Mouse (Mus musculus): Measurements from ENCODE around the gene Ccl27a. TPM values are rescaled to one million over a fixed set of nuclear protein-coding genes. Genes with fewer than 3 reads are reported as not detected.
A peak's percentile ranks its signal among the peaks of the same experiment; 100 is the strongest.
"Not testable (repeated sequence)": the region's sequence is repeated elsewhere in the genome, so short reads cannot be mapped to it uniquely, and the experiment has no call there.

The Ccl27a gene
- polyA plus RNA-seq, 1 experiment from 2014 or later: 79.4 TPM

DNA sequence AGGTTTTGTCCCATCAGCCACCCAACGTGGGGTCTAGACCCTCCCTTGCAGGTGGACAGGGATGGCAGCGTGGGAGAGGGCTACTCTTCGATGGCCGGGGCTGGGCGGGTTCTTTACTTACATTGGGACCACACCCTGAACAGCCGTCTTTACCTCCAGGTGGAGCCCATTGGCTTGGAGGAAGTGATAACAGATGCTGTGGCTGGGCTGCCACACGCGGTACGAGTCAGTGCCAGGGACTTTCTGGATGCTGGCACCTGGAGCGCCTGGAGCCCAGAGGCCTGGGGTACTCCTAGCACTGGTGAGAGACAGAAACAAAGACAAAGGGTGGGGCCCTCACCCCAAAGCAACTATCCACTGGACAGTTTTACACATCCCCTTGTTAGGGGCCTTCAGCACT lies 6.7 kb downstream of the Ccl27a start:
- not testable (repeated sequence) for H3K9me3 ChIP-seq (ENCODE audit: control insufficient read depth, low read length); H3K9ac ChIP-seq (ENCODE audit: low read depth, low read length); H3K4me1 ChIP-seq (replicated peaks; ENCODE audit: control insufficient read depth, insufficient read depth, low read length); H3K4me2 ChIP-seq (replicated peaks; ENCODE audit: low read depth, low read length); H3K4me3 ChIP-seq (ENCODE audit: low read depth, low read length); H3K36me3 ChIP-seq (ENCODE audit: control insufficient read depth, insufficient read depth, low read length); H3K27ac ChIP-seq (ENCODE audit: low read depth, low read length); H3K27me3 ChIP-seq (ENCODE audit: control insufficient read depth, insufficient read depth, low read length); ATAC-seq (ENCODE audit: low FRiP score); DNase-seq (ENCODE audit: low spot score)
- 90% methylated on average over 10 of the region's 10 CpGs for WGBS

DNA sequence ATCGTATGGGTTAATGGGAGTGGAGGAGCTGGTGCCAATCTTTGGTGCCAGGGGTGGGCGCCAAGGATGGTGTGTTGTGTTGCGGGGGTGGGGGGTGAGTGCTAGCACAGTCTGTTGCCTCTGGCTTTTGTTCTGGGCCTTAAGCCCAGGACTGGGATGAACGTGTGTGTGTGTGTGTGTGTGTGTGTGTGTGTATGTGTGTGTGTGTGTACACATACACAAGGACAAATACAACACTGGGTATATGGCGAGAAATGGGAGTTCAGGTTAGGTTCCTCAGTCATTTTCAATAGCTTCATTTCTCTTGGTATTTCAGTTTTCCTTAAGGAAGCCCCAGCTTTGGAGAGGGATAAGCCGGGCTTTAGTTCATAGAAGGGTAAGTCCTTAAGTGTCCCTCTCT lies 10.9 kb downstream of the Ccl27a start:
- H3K9me3 ChIP-seq (ENCODE audit: control insufficient read depth, low read length); H3K4me3 ChIP-seq (ENCODE audit: low read depth, low read length); H3K4me2 ChIP-seq (replicated peaks; ENCODE audit: low read depth, low read length); H3K4me1 ChIP-seq (replicated peaks; ENCODE audit: control insufficient read depth, insufficient read depth, low read length); H3K36me3 ChIP-seq (ENCODE audit: control insufficient read depth, insufficient read depth, low read length); H3K27me3 ChIP-seq (ENCODE audit: control insufficient read depth, insufficient read depth, low read length); ATAC-seq (ENCODE audit: low FRiP score); H3K27ac ChIP-seq (ENCODE audit: low read depth, low read length); H3K9ac ChIP-seq (ENCODE audit: low read depth, low read length); DNase-seq (ENCODE audit: low spot score): not testable (repeated sequence)
- 80% methylated on average over 3 of the region's 6 CpGs for WGBS

DNA sequence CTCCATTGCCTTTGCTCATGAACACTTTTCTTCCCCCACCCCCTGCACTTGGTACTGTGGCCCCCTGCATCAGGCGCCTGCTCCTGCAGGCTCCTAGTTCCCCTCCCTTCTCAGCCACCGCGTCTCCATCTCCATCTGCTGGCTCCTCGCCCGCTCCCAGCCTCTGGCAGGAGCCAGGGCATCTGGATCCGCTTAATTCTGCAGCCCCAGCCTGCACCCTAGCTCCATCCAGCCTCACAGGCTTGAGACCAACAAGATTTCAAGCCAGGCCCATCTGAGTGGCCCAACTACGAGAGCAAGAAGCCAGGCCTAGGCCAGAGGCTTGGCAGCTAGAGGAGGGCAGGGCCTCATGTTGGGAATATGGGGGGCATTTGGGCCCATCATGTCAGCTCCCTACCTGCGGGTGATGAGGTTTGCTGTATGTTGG lies 11.3 kb downstream of the Ccl27a start:
- not testable (repeated sequence) for H3K27me3 ChIP-seq (ENCODE audit: control insufficient read depth, insufficient read depth, low read length); H3K9me3 ChIP-seq (ENCODE audit: control insufficient read depth, low read length); H3K36me3 ChIP-seq (ENCODE audit: control insufficient read depth, insufficient read depth, low read length); H3K4me2 ChIP-seq (replicated peaks; ENCODE audit: low read depth, low read length); H3K4me3 ChIP-seq (ENCODE audit: low read depth, low read length); H3K4me1 ChIP-seq (replicated peaks; ENCODE audit: control insufficient read depth, insufficient read depth, low read length); ATAC-seq (ENCODE audit: low FRiP score)
- Histone ChIP-seq H3K9ac (ENCODE audit: low read depth, low read length) (peak overlapping the region; percentile 28; the same call in 1 of the 2 replicates), H3K27ac (ENCODE audit: low read depth, low read length) (peak overlapping the region; percentile 34; the same call in 1 of the 2 replicates)
- WGBS: 48% methylated on average over 8 of the region's 8 CpGs
- DNase-seq (ENCODE audit: low spot score): peak; percentile 25

DNA sequence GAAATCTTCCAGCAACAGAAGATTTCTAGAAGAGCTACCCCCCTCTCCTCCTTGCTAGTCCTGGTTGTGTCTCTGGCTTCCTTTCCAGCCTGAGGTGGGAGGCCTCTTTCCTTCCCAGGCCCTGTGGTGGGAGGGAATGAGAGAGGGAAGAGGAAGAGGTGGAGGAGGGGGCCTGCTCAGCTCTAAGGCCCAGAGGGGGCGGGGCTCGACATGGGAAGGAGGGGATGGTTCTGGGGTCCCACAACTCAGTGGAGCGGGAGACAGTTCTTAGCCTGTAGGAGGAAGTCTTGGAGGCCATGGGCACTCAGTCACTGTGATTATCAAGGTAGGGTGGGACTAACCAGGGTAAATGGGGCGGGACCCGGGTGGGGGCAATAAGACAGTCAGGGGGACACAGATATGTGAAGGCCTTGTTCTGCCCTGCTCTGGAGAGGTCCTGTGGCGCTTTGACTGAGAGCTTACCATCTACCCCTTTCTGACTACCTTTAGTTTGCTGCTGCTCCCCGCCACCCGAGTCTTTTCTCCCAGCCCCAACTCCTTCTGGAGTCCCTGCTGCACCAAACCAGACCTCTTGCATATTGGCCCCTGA lies 11.9 kb downstream of the Ccl27a start:
- Histone ChIP-seq H3K27ac (ENCODE audit: low read depth, low read length) (peak overlapping the region; percentile 34; the same call in 1 of the 2 replicates), H3K4me1 (replicated peaks; ENCODE audit: control insufficient read depth, insufficient read depth, low read length) (peaks cover 2% of the 10 kb centered on the region; the same call in 1 of the 2 replicates), H3K9me3 (ENCODE audit: control insufficient read depth, low read length) (no peaks in the 10 kb centered on the region), H3K4me2 (replicated peaks; ENCODE audit: low read depth, low read length) (peak overlapping the region; percentile 7), H3K9ac (ENCODE audit: low read depth, low read length) (peak overlapping the region; percentile 28; the same call in 1 of the 2 replicates), H3K4me3 (ENCODE audit: low read depth, low read length) (no peak overlapping the region), H3K27me3 (ENCODE audit: control insufficient read depth, insufficient read depth, low read length) (no peaks in the 10 kb centered on the region), H3K36me3 (ENCODE audit: control insufficient read depth, insufficient read depth, low read length) (no peaks in the 10 kb centered on the region)
- 40% methylated on average over 8 of the region's 8 CpGs for whole genome bisulfite sequencing
- ATAC-seq (ENCODE audit: low FRiP score): peak; percentile 36; the same call in 1 of the 2 replicates
- DNase-seq (ENCODE audit: low spot score): peak; percentile 44

DNA sequence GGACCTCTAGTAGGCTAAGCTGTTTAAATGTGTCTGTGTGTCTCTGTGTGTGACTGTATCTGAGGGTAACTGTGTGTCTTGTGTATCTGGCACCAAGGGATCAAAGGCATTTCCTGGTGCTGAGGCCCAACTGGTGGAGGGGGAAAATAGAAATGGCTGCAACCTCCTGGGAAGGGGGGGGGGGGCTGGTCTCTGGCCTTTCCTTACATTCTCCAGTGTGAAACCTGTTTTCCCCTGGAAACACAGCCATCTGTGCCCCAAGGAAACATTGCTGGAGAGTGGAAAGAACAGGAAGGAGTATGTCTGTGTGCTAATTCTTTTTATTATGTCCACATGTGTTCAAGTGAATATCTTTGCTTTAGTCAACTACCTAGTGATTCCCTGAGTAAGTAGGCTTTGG lies 12.4 kb downstream of the Ccl27a start:
- peak; percentile 6 for DNase-seq (ENCODE audit: low spot score)
- H3K4me3 ChIP-seq (ENCODE audit: low read depth, low read length): no peak overlapping the region

DNA sequence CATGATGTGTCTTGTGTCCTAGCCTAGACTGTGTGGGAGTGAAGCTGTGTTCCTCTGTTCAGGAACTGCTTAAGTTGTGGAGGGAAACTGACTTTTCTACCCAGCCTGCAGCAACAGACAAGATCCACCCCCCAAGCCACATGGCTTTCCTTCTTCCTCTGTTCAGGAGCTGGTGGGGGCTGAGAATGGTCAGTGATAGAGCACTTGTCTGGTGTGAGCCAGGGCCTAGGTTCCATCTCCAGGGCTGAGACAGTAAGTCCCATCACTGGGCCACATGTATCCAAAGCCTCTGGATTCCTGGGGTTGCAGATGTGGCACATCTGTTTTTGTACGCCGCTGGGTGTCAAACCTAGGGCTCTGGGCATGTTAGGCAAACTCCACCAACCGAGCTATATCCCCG lies 13.1 kb downstream of the Ccl27a start:
- Histone ChIP-seq H3K4me2 (replicated peaks; ENCODE audit: low read depth, low read length) (peak overlapping the region; percentile 40), H3K4me3 (ENCODE audit: low read depth, low read length) (peak overlapping the region; percentile 36), H3K27me3 (ENCODE audit: control insufficient read depth, insufficient read depth, low read length) (no peaks in the 10 kb centered on the region), H3K9ac (ENCODE audit: low read depth, low read length) (no peak overlapping the region; the same call in 1 of the 2 replicates), H3K36me3 (ENCODE audit: control insufficient read depth, insufficient read depth, low read length) (no peaks in the 10 kb centered on the region), H3K4me1 (replicated peaks; ENCODE audit: control insufficient read depth, insufficient read depth, low read length) (peaks cover 2% of the 10 kb centered on the region; the same call in 1 of the 2 replicates), H3K9me3 (ENCODE audit: control insufficient read depth, low read length) (no peaks in the 10 kb centered on the region), H3K27ac (ENCODE audit: low read depth, low read length) (no peak overlapping the region)
- DNase-seq (ENCODE audit: low spot score) (peak; percentile 5), ATAC-seq (ENCODE audit: low FRiP score) (0 out of 2 replicates have a peak, but pooled peaks have one; percentile 28)
- WGBS: 79% methylated on average over 4 of the region's 4 CpGs

More for the DNA sequence above, 12.4 kb downstream of the Ccl27a start:
- no peaks in the 10 kb centered on the region for H3K9me3 ChIP-seq (ENCODE audit: control insufficient read depth, low read length)
- peaks cover 2% of the 10 kb centered on the region; the same call in 1 of the 2 replicates for H3K4me1 ChIP-seq (replicated peaks; ENCODE audit: control insufficient read depth, insufficient read depth, low read length)
- H3K36me3 ChIP-seq (ENCODE audit: control insufficient read depth, insufficient read depth, low read length): no peaks in the 10 kb centered on the region
- H3K4me2 ChIP-seq (replicated peaks; ENCODE audit: low read depth, low read length): 0 out of 2 replicates have a peak overlapping the region, but pooled peaks have one; percentile 40
- H3K9ac ChIP-seq (ENCODE audit: low read depth, low read length): no peak overlapping the region
- ATAC-seq (ENCODE audit: low FRiP score): no peak
- H3K27me3 ChIP-seq (ENCODE audit: control insufficient read depth, insufficient read depth, low read length): no peaks in the 10 kb centered on the region
- peak overlapping the region; percentile 14; the same call in 1 of the 2 replicates for H3K27ac ChIP-seq (ENCODE audit: low read depth, low read length)

DNA sequence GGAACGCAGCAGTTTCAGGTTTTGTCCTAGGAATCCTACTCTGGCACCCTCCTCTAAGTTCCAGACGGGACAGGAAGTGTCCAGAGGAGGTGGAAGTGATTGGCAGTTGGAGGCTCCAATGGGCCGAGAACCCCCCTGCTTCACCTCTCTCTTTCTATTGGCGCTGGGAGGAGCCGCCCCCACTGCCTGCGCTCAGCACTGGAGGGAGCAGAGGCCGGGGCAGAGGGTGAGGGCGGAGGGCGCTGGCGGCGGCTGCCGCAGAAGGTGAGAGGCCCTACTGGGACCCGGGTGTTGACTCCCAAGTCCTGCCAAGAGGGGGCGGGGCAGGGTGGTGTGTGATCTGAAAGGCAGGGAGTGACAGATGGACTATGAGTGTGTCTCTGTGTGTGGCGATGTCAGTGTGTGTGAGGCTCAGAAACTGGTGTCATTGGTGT lies 13.7 kb downstream of the Ccl27a start:
- Histone ChIP-seq H3K4me3 (ENCODE audit: low read depth, low read length) (peak overlapping the region; percentile 36), H3K4me2 (replicated peaks; ENCODE audit: low read depth, low read length) (peak overlapping the region; percentile 40), H3K27me3 (ENCODE audit: control insufficient read depth, insufficient read depth, low read length) (no peaks in the 10 kb centered on the region), H3K9ac (ENCODE audit: low read depth, low read length) (peak overlapping the region; percentile 44), H3K36me3 (ENCODE audit: control insufficient read depth, insufficient read depth, low read length) (no peaks in the 10 kb centered on the region), H3K9me3 (ENCODE audit: control insufficient read depth, low read length) (no peaks in the 10 kb centered on the region), H3K4me1 (replicated peaks; ENCODE audit: control insufficient read depth, insufficient read depth, low read length) (peaks cover 2% of the 10 kb centered on the region; the same call in 1 of the 2 replicates), H3K27ac (ENCODE audit: low read depth, low read length) (peak overlapping the region; percentile 43)
- DNase-seq (ENCODE audit: low spot score): peak; percentile 86
- peak; percentile 86 for ATAC-seq (ENCODE audit: low FRiP score)
- WGBS: 3% methylated on average over 15 of the region's 15 CpGs

DNA sequence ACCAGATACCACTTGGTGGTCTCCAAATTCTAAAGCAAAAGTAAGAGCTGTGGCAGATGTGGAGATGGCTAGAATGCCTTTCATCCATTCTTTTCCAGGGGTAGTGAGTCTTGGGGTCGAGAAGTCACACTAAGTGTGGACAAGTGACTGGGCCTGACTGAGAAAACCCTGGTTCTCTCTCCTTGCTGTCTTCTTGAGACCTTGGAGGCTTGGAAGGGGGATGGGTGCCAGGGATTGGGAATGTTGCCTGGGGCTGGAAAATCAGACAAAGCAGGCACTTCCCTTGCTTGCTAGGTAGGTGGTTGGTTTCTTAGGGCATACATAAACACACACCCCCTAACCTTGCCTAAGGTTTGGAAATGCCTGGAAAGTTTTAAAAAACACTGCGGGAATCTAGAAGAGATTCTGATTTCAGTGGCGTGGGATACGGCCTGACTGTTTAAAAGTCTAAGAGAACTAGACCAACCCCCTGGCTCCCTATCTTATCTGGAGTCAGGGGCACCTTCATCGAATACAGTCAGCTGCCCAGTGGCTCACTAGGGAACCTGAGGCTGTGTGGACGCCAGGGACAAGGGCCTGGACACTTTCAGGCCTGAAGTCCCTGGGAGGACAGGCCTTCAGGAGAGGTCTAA lies 14.3 kb downstream of the Ccl27a start:
- Histone ChIP-seq H3K9me3 (ENCODE audit: control insufficient read depth, low read length) (no peaks in the 10 kb centered on the region), H3K4me2 (replicated peaks; ENCODE audit: low read depth, low read length) (peak overlapping the region; percentile 40), H3K4me3 (ENCODE audit: low read depth, low read length) (peak overlapping the region; percentile 36), H3K36me3 (ENCODE audit: control insufficient read depth, insufficient read depth, low read length) (no peaks in the 10 kb centered on the region), H3K4me1 (replicated peaks; ENCODE audit: control insufficient read depth, insufficient read depth, low read length) (peaks cover 2% of the 10 kb centered on the region; the same call in 1 of the 2 replicates), H3K27me3 (ENCODE audit: control insufficient read depth, insufficient read depth, low read length) (no peaks in the 10 kb centered on the region), H3K9ac (ENCODE audit: low read depth, low read length) (peak overlapping the region; percentile 44), H3K27ac (ENCODE audit: low read depth, low read length) (peak overlapping the region; percentile 43; the same call in 1 of the 2 replicates)
- DNase-seq (ENCODE audit: low spot score) (peak; percentile 6), ATAC-seq (ENCODE audit: low FRiP score) (no peak)
- WGBS: 43% methylated on average over 6 of the region's 6 CpGs

All from hindbrain, embryonic 11.5 days (tissue).